Mouse (Mus musculus): Measurements from ENCODE around the gene Wasl. TPM values are rescaled to one million over a fixed set of nuclear protein-coding genes. Genes with fewer than 3 reads are reported as not detected.
A peak's percentile ranks its signal among the peaks of the same experiment; 100 is the strongest.

Gene Wasl
- polyA plus RNA-seq, 1 experiment, result 198 TPM

DNA sequence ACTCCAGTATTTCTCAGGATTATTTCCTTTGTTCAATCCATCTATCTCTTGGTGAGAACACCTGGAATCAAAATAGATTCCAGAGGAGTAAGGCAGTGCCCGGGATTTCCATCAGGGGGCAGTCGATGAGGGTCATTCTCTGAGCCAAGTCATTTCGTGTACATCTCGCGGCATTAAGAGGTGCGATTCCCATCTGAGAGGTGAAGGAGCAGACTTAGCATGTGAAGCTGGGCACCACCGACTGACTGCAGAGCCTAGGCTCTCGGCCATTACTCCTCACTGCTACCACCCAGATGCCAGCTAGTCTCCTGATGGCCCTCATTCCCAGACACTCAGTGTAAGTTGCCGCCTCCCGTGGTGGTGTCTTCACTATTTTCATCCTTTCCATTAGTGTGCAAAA is 58.3 kb downstream of the Wasl start:
- H3K4me1 ChIP-seq (ENCODE audit: control insufficient read depth, insufficient read depth, insufficient read length, low read length), result 0 out of 2 replicates have a peak, but pooled peaks cover 2% of the 10 kb centered on the region
- no peak overlapping the region for H3K27ac ChIP-seq (ENCODE audit: insufficient read depth, low read depth, low read length)
- TF ChIP-seq POLR2A (IDR thresholded peaks at IDR 0.05; ENCODE audit: low read depth, low read length), result no peak
- peak; percentile 21; the same call in 1 of the 2 replicates for TF ChIP-seq CTCF (IDR thresholded peaks at IDR 0.05; ENCODE audit: extremely low read depth, insufficient read length, insufficient replicate concordance, low read depth, low read length)
- no peaks in the 10 kb centered on the region for H3K27me3 ChIP-seq (ENCODE audit: control insufficient read depth, insufficient read depth, low read length)
- H3K36me3 ChIP-seq (ENCODE audit: control insufficient read depth, insufficient read depth, low read length), result no peaks in the 10 kb centered on the region
- WGBS, result 65% methylated on average over 10 of the region's 10 CpGs
- no peak overlapping the region for H3K4me3 ChIP-seq (ENCODE audit: low read depth, low read length)

DNA sequence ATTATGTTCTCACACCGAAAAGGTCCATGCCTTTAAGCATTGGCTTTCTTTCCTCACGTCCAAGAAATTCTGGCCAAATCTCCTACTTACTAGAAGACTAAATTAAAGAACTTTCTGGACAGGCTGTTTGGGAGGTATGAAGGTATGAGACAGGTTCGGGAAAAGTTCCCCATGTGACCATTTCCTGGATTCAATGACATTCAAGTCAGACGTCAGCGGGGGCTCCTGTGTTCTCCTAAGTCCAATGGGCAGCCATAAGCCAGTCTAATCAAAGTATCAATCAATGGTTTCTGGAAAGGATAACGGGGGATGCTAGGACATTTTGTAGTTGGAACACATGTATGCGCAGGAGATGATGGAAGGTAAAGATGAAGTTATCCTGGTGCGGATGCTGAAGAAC is 59.2 kb downstream of the Wasl start:
- TF ChIP-seq POLR2A (IDR thresholded peaks at IDR 0.05; ENCODE audit: low read depth, low read length) (no peak), CTCF (IDR thresholded peaks at IDR 0.05; ENCODE audit: extremely low read depth, insufficient read length, insufficient replicate concordance, low read depth, low read length) (no peak)
- 89% methylated on average over 8 of the region's 8 CpGs for WGBS
- no peaks in the 10 kb centered on the region for H3K27me3 ChIP-seq (ENCODE audit: control insufficient read depth, insufficient read depth, low read length)

GRCm38 (mm10) chr6:24604289-24604688 is 60.5 kb downstream of the Wasl start:
- 91% methylated on average over 7 of the region's 7 CpGs for WGBS
- no peak for TF ChIP-seq CTCF (IDR thresholded peaks at IDR 0.05; ENCODE audit: extremely low read depth, insufficient read length, insufficient replicate concordance, low read depth, low read length)
- TF ChIP-seq POLR2A (IDR thresholded peaks at IDR 0.05; ENCODE audit: low read depth, low read length), result no peak
- Histone ChIP-seq H3K36me3 (ENCODE audit: control insufficient read depth, insufficient read depth, low read length) (no peaks in the 10 kb centered on the region), H3K4me3 (ENCODE audit: low read depth, low read length) (no peak overlapping the region), H3K4me1 (ENCODE audit: control insufficient read depth, insufficient read depth, insufficient read length, low read length) (0 out of 2 replicates have a peak, but pooled peaks cover 2% of the 10 kb centered on the region), H3K27me3 (ENCODE audit: control insufficient read depth, insufficient read depth, low read length) (no peaks in the 10 kb centered on the region), H3K27ac (ENCODE audit: insufficient read depth, low read depth, low read length) (no peak overlapping the region)

More for the DNA sequence above, 59.2 kb downstream of the Wasl start:
- 0 out of 2 replicates have a peak, but pooled peaks cover 2% of the 10 kb centered on the region for H3K4me1 ChIP-seq (ENCODE audit: control insufficient read depth, insufficient read depth, insufficient read length, low read length)
- H3K27ac ChIP-seq (ENCODE audit: insufficient read depth, low read depth, low read length), result no peak overlapping the region
- H3K36me3 ChIP-seq (ENCODE audit: control insufficient read depth, insufficient read depth, low read length), result no peaks in the 10 kb centered on the region
- no peak overlapping the region for H3K4me3 ChIP-seq (ENCODE audit: low read depth, low read length)

- no peaks in the 10 kb centered on the region for H3K36me3 ChIP-seq (ENCODE audit: control insufficient read depth, insufficient read depth, low read length)
- H3K27ac ChIP-seq (ENCODE audit: insufficient read depth, low read depth, low read length), result no peak overlapping the region
- 73% methylated on average over 5 of the region's 5 CpGs for WGBS
- TF ChIP-seq CTCF (IDR thresholded peaks at IDR 0.05; ENCODE audit: extremely low read depth, insufficient read length, insufficient replicate concordance, low read depth, low read length) (no peak), POLR2A (IDR thresholded peaks at IDR 0.05; ENCODE audit: low read depth, low read length) (no peak)
- 0 out of 2 replicates have a peak, but pooled peaks cover 2% of the 10 kb centered on the region for H3K4me1 ChIP-seq (ENCODE audit: control insufficient read depth, insufficient read depth, insufficient read length, low read length)
- H3K27me3 ChIP-seq (ENCODE audit: control insufficient read depth, insufficient read depth, low read length), result no peaks in the 10 kb centered on the region
- no peak overlapping the region for H3K4me3 ChIP-seq (ENCODE audit: low read depth, low read length)
Measured at GRCm38 (mm10) chr6:24602993-24603392, 61.8 kb downstream of the Wasl start.

DNA sequence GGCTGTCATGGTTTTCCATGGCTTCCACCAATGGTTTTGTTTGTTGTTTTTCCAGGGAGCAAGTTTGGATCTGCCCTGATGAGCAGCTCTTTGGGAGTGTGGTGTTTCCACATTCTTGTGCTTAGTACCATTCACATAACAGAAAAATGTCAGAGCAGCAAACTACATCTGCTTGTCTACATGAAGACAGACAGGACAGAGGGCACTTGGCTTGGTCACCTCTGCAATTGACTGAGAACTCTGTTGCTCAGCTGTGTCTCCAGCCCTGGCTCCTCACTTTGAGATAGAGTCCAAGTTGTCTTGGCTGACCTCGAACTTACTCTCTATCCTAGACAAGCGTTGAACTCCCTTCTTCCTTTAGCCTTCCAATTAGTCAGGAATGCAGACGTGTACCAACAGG is 62.5 kb downstream of the Wasl start:
- Histone ChIP-seq H3K27me3 (ENCODE audit: control insufficient read depth, insufficient read depth, low read length) (no peaks in the 10 kb centered on the region), H3K4me1 (ENCODE audit: control insufficient read depth, insufficient read depth, insufficient read length, low read length) (0 out of 2 replicates have a peak, but pooled peaks cover 2% of the 10 kb centered on the region), H3K4me3 (ENCODE audit: low read depth, low read length) (no peak overlapping the region), H3K27ac (ENCODE audit: insufficient read depth, low read depth, low read length) (no peak overlapping the region), H3K36me3 (ENCODE audit: control insufficient read depth, insufficient read depth, low read length) (no peaks in the 10 kb centered on the region)
- WGBS, result 78% methylated on average over 3 of the region's 3 CpGs
- no peak for TF ChIP-seq CTCF (IDR thresholded peaks at IDR 0.05; ENCODE audit: extremely low read depth, insufficient read length, insufficient replicate concordance, low read depth, low read length)
- TF ChIP-seq POLR2A (IDR thresholded peaks at IDR 0.05; ENCODE audit: low read depth, low read length), result no peak

GRCm38 (mm10) chr6:24601668-24602067 is 63.1 kb downstream of the Wasl start:
- Histone ChIP-seq H3K27me3 (ENCODE audit: control insufficient read depth, insufficient read depth, low read length) (no peaks in the 10 kb centered on the region), H3K36me3 (ENCODE audit: control insufficient read depth, insufficient read depth, low read length) (no peaks in the 10 kb centered on the region), H3K4me3 (ENCODE audit: low read depth, low read length) (no peak overlapping the region), H3K27ac (ENCODE audit: insufficient read depth, low read depth, low read length) (no peak overlapping the region), H3K4me1 (ENCODE audit: control insufficient read depth, insufficient read depth, insufficient read length, low read length) (0 out of 2 replicates have a peak, but pooled peaks cover 2% of the 10 kb centered on the region)
- 33% methylated on average over 1 of the region's 1 CpGs for WGBS
- TF ChIP-seq CTCF (IDR thresholded peaks at IDR 0.05; ENCODE audit: extremely low read depth, insufficient read length, insufficient replicate concordance, low read depth, low read length) (no peak), POLR2A (IDR thresholded peaks at IDR 0.05; ENCODE audit: low read depth, low read length) (no peak)

DNA sequence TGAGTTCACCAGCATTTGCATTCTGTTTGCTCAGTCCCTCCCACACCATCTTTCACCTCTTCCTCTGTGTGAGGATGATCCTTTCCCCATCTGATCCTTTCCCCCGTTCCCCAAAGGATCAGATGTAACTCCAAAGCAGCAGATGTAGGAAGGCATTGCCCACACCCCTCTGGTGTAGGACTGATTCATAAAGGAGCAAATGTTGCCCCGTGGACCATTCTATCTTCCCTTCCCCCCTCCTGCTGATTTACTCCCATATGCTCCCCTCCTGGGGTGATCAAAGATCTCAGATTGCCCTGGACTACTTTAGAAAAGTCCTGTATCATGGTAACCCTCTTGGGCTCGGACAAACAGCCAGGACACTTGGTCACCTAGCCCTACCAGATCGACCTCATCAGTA is 64.1 kb downstream of the Wasl start:
- no peaks in the 10 kb centered on the region for H3K27me3 ChIP-seq (ENCODE audit: control insufficient read depth, insufficient read depth, low read length)
- no peak overlapping the region for H3K27ac ChIP-seq (ENCODE audit: insufficient read depth, low read depth, low read length)
- 71% methylated on average over 4 of the region's 4 CpGs for WGBS
- no peak overlapping the region for H3K4me3 ChIP-seq (ENCODE audit: low read depth, low read length)
- TF ChIP-seq CTCF (IDR thresholded peaks at IDR 0.05; ENCODE audit: extremely low read depth, insufficient read length, insufficient replicate concordance, low read depth, low read length) (no peak), POLR2A (IDR thresholded peaks at IDR 0.05; ENCODE audit: low read depth, low read length) (no peak)
- no peaks in the 10 kb centered on the region for H3K36me3 ChIP-seq (ENCODE audit: control insufficient read depth, insufficient read depth, low read length)
- H3K4me1 ChIP-seq (ENCODE audit: control insufficient read depth, insufficient read depth, insufficient read length, low read length), result no peaks in the 10 kb centered on the region

Data from small intestine, adult 2 months (tissue).